Mouse (Mus musculus) mesoderm, embryonic 11.5 days (tissue): ENCODE results near the gene Olfr304.
"Not testable (repeated sequence)": the region's sequence is repeated elsewhere in the genome, so short reads cannot be mapped to it uniquely, and the experiment has no call there.

Source experiments
- DNase-seq: peaks from one replicate; pipeline ENCODE4 v3.0.0-alpha.2; 2012; ENCODE audit warnings: low read depth, low spot score

Olfr304 gene

GRCm38 (mm10) chr7:86386558-86386957 is at the start of gene Olfr304:
Gene Olfr304 (minus strand): TSS chr7:86386658.
- no peak for DNase-seq

- no peak for DNase-seq
Measured at GRCm38 (mm10) chr7:86403546-86403945, 17.1 kb upstream of the Olfr304 start, which contains the start of gene Olfr301. Gene Olfr301 (plus strand): TSS chr7:86403846.

- no peak for DNase-seq
Measured at GRCm38 (mm10) chr7:86397689-86398088, 11.2 kb upstream of the Olfr304 start, which contains the start of gene Olfr303. Gene Olfr303 (minus strand): TSS chr7:86397789.

- no peak for DNase-seq
Measured at GRCm38 (mm10) chr7:86385769-86386168, 689 bp downstream of the Olfr304 start.

GRCm38 (mm10) chr7:86366828-86367227 is 19.6 kb downstream of the Olfr304 start, which contains the start of gene Olfr305:
Gene Olfr305 (minus strand): TSS chr7:86366928.
- DNase-seq: no peak

GRCm38 (mm10) chr7:86346296-86346695 is 40.2 kb downstream of the Olfr304 start:
- not testable (repeated sequence) for DNase-seq

- no peak for DNase-seq
Measured at GRCm38 (mm10) chr7:86344253-86344652, 42.2 kb downstream of the Olfr304 start.

- no peak for DNase-seq
Measured at GRCm38 (mm10) chr7:86342881-86343565, 43.4 kb downstream of the Olfr304 start.

GRCm38 (mm10) chr7:86337486-86337885 is 49.0 kb downstream of the Olfr304 start, which contains the start of gene Olfr307:
Gene Olfr307 (minus strand): TSS chr7:86337586.
- DNase-seq: no peak
